Mouse (Mus musculus): ENCODE results near the gene Dock9. TPM values are rescaled to one million over a fixed set of nuclear protein-coding genes. Genes with fewer than 3 reads are reported as not detected.

Dock9 gene
- polyA plus RNA-seq, 1 experiment = 1.2 TPM

DNA sequence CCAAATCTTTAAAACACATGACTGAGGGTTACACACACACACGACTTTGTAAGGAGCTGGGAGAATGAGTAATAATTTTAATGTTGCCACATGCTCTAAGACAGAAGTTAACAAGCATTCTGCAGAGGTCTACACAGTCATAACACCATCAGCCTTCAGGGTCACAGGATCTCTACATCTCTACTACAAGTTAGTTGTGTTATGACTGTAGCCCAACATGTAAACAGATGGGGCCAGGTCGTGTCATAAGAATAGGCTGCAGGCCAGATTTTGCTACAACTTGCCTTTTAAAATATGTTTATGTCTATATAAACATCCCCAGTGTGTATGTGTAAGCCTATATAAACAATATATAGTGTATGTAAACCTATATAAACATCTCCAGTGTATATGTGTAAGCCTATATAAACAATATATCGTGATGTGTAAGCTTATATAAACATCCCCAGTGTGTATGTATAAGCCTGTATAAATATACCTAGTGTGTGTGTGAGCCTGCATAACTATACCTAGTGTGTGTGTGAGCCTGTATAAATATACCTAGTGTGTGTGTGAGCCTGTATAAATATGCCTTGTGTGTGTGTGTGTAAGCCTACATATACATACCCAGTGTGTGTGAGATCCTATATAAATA, 130.9 kb downstream of the Dock9 start:
- TF ChIP-seq GATA1 (IDR thresholded peaks at IDR 0.05; ENCODE audit: low read length) = no peak

DNA sequence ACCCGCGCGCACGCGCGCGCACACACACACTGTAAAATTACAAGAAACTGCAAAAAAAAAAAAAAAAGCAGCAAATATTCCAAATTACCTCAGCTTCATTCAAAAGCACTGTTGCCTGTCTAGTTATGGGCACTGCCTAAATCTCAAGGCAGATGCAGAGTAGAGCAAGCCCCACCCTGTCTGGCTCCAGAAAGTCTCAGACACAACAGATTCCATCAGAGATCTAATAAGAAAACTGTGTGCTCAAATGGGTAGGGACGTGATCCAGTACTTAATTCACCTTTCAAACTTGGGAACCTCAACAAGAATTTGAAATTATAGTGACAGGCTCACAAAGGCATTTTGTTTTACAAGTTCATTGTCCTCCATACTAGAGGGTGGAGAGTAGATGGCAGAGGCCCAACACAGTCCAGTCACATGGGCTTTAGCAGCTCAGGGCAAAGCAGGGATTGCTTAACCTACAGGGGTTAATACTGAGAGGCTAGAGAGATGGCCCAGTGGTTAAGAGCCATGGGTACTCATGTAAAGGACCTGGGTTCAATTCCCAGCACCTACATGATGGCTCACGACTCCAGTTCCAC, 131.9 kb downstream of the Dock9 start:
- TF ChIP-seq GATA1 (IDR thresholded peaks at IDR 0.05; ENCODE audit: low read length) = no peak

DNA sequence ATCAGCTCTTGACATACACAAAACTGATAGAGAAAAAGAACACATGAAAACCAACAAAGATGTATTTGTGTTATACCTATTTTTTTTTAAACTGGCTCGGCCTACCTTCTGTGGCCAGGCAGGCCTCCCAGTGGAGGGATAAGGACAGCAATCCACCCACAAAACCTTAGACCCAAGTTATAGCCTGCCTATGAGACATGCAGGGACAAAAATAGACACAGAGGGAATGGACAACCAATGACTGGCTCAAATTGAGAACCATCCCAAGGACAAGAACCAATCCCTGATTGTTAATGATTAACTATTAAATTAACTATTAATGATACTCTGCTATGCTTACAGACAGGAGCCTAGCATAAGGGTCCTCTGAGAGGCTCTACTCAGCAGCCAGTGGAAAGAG, 133.7 kb downstream of the Dock9 start:
- no peak for TF ChIP-seq GATA1 (IDR thresholded peaks at IDR 0.05; ENCODE audit: low read length)

DNA sequence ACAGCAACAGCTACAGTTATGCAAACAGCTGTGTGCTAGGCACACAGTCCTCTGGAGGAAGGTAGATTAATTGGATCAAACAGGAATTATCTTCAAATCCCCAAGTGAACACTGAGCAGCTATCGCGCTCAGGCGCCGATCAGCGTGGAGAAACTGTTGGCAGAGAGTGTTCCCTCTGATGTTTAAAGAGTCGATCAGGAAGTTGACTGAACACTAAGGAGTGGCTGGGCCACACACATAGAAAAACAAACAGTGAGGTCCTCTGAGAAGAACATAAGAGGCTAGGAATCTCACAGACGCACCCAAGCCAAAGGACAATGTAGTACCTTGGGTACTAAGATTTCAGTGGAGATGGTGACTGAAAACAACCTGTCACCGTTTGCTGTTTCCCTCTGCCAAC, 136.7 kb downstream of the Dock9 start:
- no peak for TF ChIP-seq GATA1 (IDR thresholded peaks at IDR 0.05; ENCODE audit: low read length)

DNA sequence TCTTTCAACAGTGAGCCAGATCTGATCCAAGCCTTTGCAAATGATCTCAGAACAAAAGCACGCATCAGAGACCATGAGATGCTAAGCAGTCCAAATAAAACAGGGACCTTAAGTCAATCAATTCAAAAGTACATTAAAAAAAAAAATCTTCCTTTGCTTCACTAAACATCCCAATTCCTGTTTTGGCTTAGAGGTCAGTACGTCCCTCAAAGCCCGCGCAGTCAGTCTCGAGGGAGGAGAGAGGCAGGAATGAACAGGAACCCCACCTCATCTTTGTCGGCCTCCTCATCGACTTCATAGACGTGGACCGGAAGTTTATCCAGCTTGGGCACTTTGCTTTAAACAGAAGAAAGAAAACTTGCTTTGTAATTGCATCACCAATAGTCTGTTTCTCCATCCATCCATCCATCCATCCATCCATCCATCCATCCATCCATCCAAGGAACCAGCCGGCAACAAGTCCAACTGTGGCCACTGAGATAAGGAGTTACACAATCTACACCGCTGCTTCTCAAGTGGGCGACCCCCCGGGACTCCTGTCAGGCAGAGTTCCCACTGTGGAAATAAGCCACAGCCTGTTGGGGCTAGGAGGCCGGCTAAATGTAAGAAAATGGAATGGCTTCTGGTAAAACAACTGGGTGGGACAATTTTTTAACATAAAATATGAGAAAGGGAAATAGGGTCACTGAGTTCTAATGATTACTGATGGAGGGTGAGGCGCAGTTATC, 137.3 kb downstream of the Dock9 start:
- no peak for TF ChIP-seq GATA1 (IDR thresholded peaks at IDR 0.05; ENCODE audit: low read length)

DNA sequence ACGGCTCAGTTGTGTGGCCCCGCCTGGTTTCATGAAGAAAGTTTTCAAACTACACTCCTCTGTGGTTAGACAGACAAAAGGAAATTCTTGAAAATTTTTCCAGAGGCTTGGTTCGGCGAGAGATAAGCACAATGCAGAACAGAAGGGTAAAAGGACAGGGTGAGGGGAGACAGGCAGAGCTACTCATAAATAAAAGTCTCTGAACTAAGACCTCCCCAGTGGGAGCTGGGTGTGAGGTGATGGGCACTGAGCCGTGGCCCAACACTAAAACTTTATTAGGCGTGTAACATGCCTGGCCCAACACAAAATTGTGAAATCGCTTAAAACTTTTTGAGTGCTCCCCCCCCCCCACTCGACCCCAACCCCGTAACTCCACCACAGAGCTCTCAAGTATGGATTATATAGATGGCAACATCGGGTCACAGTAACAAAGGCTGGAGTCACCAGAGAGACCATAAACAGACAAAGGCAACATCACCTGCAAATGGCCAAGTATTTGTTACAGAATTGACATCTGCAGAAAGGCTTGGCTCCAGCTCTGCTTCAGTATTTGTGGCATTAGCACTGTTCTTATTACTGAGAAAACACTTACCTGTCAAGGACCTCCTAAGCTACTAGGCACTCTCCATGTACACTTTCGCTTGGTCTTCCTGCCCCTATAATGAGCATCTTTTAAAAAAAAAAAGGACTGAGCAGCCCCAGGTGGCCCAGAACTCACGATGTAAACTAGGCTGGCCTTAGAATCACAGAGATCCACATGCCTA, 138.4 kb downstream of the Dock9 start:
- no peak for TF ChIP-seq GATA1 (IDR thresholded peaks at IDR 0.05; ENCODE audit: low read length)

DNA sequence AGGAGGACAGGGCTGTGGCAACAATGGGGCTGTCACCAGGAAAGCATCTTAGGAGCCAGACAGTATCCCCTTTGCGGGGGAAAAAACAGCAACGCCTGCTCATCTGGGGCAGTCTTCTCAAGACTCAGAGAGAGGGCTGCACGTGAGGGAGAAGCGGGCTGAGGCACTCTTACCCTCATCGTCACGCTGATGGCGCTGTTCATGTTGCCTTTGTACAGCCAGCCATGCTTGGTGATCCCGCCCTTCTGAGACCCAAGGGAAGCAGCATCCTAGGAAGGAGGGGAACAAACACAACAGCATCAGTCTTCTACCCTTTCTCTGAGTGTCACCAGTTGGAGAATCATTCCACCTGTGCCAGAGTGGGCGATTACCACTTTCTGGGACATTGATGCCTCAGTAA, 139.1 kb downstream of the Dock9 start:
- TF ChIP-seq GATA1 (IDR thresholded peaks at IDR 0.05; ENCODE audit: low read length) = no peak

DNA sequence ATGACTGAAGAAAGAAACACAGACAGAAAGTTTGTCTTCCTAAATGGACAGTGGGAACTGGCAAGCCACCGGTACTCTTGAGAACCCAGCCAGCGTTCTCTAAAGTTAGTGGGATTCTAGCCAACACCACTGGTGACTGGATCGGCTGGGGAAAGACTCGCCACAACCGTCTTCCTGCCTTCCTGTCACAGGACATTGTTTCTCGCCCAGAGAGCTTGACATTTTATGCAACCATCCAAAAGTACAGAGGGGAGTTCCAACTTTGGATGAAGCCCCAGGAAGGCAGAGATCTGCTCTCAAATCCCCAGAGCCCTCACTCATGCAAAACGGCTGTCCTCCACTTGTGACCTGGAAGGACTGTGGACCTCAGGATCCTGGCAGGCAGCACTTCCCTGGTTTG, 140.0 kb downstream of the Dock9 start:
- TF ChIP-seq GATA1 (IDR thresholded peaks at IDR 0.05; ENCODE audit: low read length) = no peak

DNA sequence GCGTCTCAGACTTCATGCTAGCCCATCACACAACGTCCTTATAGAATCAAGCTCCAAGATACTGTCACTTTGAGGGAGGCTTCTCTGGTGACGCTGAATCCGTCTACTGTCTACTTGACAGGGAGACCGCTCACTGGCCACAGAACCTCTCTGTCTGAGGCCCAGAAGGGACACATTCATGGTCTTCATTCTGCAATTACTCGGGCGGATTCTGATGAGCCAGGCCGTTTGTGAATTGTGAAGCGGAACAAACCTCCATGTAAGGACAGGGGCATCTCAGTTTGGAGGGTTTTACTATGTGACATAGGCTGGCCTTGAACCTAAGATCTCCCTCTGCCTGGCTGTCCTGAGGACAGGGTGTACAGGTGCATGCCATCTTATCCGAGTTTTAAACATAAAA, 140.7 kb downstream of the Dock9 start:
- TF ChIP-seq GATA1 (IDR thresholded peaks at IDR 0.05; ENCODE audit: low read length) = no peak

DNA sequence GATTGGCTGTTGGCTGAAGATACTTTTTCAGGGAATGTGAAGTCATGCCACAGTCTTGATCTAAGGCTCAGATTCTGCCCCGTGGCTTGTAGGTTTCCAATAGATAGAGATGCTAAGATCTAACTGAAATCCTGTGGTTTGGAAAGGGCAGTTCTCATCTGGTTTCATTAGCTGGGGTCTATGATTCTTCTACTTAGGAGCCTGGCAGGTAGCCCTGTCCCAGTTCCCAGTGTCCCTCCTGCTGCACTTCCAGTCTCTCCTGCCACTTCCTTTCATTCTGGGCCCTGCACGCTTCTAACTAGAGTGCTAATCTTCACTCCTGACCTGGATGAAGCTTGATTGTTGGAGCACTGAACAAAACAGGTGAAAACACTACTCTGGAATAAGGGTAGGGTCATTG, 142.7 kb downstream of the Dock9 start:
- TF ChIP-seq GATA1 (IDR thresholded peaks at IDR 0.05; ENCODE audit: low read length) = no peak

DNA sequence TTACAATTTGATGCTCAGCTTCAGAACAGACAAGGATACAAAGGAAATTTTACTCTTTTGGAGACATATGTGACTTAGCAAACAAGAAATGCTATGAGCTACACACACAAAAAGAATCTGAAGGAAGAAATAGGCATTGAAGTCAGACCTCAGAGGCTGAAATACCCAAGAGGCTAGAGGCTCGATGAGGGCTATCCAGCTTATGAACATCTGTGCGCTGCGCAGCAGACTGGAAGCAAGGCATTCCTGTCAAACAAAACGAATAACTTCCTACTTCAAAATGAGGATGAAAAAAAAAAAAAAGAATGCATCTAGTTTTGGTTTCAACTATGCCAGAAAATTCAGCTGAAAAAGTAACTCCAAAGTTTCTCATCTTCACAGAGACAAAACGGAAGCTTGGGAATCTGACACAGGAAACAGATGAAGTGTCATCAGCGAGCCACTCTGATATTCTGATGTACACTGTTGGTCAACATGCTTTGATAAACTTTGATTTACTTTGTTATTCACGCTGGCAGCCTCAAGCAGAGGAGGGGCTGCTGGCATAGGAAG, 143.1 kb downstream of the Dock9 start:
- no peak for TF ChIP-seq GATA1 (IDR thresholded peaks at IDR 0.05; ENCODE audit: low read length)

DNA sequence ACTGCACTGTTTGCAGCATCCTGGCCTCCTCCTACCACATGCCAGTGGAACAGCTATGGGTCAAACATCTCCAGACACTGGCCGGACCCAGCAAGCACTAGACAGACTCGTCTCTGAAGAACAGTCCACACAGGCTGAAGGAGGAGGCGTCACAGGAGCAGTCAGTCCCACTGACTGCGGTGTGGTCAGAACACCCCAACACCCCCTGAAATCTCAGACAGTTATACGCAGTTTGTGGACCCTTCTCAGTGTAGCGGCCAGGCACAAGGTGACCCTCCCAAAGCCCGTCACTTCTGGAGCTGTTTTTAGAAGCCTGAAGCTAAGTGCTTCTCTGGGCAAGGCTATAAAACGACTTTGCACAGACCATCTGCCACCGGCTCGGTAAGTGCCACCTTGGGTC, 143.9 kb downstream of the Dock9 start:
- TF ChIP-seq GATA1 (IDR thresholded peaks at IDR 0.05; ENCODE audit: low read length) = no peak

DNA sequence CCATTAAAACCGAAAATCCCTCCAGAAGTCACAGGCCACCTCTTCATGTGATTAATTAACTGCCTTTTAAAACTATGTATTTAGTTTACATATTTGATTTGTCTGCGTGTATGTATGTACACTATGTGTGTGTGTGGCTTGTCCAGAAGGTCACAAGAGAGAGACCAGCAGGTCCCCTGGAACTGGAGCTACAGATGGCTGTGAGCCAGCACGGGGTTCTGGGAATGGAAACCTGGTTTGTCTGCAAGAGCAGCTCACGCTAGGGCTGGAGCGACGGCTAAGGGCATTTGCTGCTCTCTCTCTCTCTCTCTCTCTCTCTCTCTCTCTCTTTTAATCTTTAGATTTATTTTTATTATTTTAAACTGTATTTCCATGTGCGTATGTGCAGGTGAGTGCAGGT, 144.4 kb downstream of the Dock9 start:
- no peak for TF ChIP-seq GATA1 (IDR thresholded peaks at IDR 0.05; ENCODE audit: low read length)

DNA sequence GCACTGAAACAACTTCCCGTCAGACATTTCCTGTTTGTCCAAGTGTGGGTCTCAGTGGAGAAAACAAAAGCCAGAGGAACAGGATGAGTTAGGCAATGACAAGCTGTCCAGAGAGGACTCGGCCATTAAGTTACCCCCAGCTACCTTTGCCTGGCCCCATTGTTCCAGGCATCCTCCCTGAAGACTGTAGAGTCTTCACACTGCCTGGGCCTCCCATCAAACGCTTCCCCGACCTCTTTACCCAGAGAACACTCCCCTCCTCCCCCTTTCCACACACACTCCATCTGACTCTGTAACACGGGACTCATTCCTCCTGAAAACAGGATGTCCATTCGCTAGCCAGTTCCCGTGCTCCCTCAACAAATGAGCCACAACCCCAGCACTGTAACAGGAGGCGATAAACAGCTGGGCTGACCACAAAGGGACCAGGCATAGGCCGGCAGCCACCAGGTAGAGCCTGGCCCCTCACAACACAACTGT, 149.0 kb downstream of the Dock9 start:
- TF ChIP-seq GATA1 (IDR thresholded peaks at IDR 0.05; ENCODE audit: low read length) = no peak

DNA sequence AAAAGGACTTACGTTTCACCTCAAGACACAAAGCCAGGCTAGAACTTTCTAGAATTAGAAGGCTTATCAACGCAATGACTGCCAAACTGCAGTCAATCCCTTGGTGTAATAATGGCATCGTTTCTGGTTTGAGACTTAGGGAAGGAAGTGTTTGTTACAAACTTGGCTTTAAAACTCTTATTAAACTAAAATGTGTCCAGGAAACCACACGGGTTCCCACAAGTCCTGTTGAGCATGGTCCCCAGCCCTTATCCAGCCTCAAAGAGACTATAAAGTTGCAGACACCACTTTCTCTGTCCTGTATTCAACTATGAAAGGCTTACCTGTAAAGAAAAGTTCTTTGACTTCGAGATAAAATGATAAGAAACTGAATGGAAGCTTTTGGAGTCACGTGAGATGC, 149.9 kb downstream of the Dock9 start:
- TF ChIP-seq GATA1 (IDR thresholded peaks at IDR 0.05; ENCODE audit: low read length) = no peak

DNA sequence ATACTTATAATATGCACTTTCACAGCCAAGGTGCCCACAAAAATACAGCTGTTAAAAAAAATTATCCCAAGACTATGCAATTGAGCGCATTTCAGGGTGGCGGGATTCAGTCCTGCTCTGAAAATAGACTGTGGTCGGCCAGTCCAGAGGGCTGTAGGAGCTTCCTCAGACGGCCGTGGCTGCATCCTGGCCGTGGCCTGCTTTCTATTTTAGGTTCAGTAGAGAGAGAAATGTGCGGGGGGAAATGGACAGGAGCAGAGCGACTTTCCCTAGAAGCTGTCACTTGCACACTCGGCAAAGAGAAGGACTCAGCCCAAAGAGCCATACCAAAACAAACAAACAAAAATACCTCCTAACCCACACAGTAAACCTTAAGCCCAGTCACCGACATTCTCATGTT, 151.0 kb downstream of the Dock9 start:
- no peak for TF ChIP-seq GATA1 (IDR thresholded peaks at IDR 0.05; ENCODE audit: low read length)
